Mouse (Mus musculus): ENCODE measurements around the gene B3gnt8.
"Not testable (repeated sequence)": the region's sequence is repeated elsewhere in the genome, so short reads cannot be mapped to it uniquely, and the experiment has no call there.

B3gnt8 gene

DNA sequence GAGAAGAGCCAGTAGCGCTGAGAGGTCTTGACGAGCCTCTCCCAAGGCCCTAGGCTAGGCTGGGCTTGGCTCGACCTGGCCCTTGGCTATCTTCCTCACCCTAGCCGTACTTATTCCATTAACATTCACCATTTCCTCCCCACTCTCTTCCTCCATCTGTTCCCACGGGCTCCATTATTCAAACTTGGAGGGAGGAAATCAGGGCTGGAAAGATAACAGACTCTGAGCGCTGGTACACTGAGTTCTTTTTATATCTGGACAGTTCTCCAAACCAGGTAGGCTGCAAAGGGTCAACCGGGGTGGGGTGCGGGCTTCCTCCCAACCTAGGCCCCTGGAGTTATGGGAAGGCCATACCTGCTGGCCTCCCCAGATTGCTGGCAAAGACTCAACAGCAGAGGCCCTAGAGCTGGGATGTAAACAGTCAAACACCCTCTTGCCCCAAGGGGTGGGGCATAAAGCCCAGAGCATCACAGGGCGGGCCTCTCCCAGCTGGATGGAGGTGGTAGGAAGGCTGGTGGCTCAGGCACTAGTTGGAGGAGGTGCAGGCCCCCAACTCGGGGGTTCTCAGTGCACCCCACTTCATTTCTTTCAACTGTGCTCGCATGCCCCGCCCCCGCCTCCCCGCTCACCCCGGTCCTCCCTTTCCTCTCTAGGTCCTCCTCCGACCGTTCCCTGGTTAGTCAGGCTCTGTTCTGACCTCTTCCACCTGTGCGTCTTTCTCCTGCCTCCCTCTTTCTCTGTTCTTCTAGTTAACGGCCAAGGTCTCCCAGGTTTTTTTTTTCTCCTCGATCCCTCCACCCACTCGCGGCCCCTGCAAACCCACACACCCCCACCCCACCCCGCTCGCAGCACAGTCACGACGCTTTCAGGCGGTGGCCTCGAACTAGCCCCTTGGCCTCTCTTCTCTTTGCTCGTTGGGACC lies at the start of gene B3gnt8:
B3gnt8 (plus strand) TSS at position 146 of the 922 bp plus-strand sequence.
- DNase-seq (ENCODE audit: low spot score in 2 of 2), result no peak

GRCm38 (mm10) chr7:25576793-25577437 lies 49.5 kb upstream of the B3gnt8 start:
- not testable (repeated sequence) for DNase-seq (ENCODE audit: low spot score in 2 of 2)

GRCm38 (mm10) chr7:25579441-25579840 lies 47.0 kb upstream of the B3gnt8 start:
- DNase-seq (ENCODE audit: low spot score in 2 of 2), result no peak

DNA sequence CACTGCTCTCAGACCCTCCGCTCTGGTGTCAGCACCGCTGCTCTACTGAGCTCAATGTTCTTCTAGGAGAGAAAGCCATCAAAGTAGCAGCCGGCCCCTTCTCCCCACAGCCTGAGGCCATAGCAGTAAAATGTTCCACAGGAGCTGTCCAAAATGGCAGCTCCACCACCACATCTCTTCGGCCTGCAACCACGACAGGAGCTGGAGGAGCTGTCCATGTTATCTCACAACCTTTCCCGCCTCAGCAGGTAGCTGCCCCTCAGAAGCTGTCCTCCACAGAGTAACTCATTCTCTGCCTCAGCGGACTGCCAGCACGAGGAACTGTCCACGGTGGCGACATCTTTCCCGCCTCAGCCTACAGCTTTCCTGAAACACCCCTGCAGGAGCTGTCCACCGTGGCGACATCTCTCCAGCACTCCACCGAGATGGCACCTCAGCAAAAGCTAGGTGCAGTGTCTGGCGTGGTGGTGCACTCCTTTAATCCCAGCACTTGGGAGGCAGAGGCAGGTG lies 44.1 kb upstream of the B3gnt8 start:
- no peak for DNase-seq (ENCODE audit: low spot score in 2 of 2)

- DNase-seq (ENCODE audit: low spot score in 2 of 2), result no peak
Observed at GRCm38 (mm10) chr7:25584651-25585050, 41.8 kb upstream of the B3gnt8 start.

DNA sequence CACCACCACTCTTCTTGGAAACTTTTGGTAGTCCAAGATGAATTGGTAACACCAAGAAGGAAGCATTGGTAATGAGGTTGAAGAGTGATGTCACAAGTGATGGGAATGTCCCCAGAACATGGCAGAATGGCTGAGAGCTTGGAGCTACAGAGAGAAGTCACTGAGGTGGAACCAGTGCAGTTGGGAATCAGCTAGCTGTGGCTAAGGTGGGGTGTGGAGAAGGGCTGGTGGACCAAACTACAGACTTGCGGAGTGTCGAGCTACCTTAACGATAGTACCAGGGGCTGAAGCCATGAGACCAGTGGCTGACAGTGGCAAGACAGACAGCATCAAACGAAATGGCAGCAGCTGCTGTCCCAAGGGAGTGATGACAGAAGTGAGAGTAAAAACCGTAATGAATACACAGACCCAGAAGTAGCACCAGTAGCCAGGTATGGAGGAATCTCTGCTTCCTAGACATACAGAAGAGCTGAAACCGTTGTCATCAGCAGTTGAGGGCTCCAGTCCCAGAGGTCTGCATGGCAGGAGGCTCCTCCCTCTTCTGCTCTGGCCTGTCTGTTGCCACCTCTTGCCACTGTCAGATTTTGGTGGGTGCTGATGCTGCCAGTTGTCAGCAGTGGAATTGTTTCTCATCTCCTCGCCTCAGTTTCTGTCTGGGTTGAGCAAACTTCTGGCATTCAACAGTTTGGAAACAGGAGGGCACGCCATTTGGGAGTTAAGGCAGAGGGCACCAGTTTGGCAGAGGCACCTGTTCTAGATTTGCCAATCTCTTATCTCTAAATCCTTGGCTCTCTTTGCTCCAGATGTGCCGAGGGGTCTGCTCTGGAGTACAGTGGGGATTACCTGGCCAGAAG lies 40.9 kb upstream of the B3gnt8 start:
- DNase-seq (ENCODE audit: low spot score in 2 of 2), result no peak

- no peak for DNase-seq (ENCODE audit: low spot score in 2 of 2)
Observed at GRCm38 (mm10) chr7:25591226-25591625, 35.2 kb upstream of the B3gnt8 start.

DNA sequence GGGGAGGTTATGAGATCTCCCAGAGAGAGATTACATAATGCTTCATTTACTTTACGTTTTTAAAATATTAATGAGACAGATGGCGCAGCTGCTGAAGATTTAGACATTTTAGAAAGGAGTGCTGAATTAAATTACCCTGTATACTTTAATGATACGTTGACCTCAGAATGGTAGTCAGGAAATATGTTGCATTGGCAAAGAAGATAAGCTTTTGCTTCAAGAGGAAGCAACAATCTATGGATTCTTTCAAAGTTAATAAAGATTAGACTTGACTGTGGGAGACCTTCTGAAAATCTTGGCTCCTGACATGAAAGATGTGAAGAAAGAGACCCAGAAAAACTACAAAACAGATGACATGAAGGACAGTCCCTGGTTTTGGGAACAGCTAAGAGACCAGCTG lies 32.6 kb upstream of the B3gnt8 start:
- no peak for DNase-seq (ENCODE audit: low spot score in 2 of 2)

DNA sequence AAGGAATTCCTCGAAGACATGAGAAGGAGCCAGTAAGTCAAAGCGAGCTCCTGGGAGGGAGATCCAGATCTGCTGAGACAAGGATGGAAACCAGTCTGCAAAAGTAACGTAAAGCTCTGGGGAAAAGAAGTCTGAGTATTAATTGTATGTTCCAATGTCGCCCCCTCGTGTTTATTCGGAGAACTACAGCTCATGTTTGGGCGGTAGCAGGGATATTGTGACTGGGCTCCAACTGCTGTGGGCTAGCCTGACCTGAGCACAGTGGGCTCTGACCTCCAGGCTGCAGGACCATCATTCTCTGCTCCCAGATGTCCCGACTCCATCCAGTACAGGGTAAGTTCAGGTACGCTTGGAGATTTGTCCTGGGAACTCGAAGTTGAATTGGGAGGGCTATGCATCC lies 26.8 kb upstream of the B3gnt8 start:
- peak; percentile 35 to 80 for DNase-seq (ENCODE audit: low spot score in 2 of 2)

DNA sequence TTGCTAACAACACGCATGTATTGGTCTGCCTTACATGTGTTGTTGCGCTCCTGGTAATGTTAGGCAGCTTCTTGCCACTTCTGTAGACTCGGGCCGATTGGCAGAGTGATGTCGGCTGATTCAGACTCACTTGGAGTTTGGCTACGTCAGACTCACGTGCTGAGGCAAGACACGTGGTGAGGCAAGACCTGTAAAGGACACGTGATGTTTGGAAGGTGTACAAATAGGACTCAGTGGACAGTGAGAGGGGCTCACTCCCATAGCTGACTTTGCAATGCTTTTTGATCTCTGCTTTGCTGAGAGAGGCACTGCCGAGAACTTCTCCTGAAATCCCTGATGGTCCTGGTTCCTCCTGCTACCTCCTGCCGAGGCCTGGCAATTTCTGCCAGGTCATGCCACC lies 25.8 kb upstream of the B3gnt8 start:
- no peak for DNase-seq (ENCODE audit: low spot score in 2 of 2)

- no peak for DNase-seq (ENCODE audit: low spot score in 2 of 2)
Observed at GRCm38 (mm10) chr7:25601346-25601745, 25.1 kb upstream of the B3gnt8 start.

DNA sequence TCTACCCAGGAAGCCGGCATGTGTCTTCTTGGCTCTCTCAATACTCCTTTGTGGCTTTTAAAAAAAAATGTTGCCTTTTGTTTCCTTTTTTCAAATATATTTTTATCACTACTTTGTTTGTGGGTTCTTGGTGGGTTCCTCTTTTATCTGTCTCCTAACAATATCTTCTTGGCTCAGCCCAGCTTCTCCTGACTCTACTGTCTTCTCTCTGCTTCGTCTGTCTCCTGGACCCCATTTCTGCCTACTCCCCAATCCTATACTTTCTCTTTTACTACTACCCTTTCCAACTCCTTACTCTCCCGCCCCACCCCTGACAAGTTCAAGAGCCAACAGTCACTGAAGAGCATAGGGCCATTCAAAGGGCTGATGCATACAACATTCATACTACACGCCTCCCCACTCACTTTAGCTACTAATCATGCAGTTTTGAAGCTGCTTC lies 19.8 kb upstream of the B3gnt8 start:
- no peak for DNase-seq (ENCODE audit: low spot score in 2 of 2)

- no peak for DNase-seq (ENCODE audit: low spot score in 2 of 2)
Observed at GRCm38 (mm10) chr7:25607196-25607595, 19.3 kb upstream of the B3gnt8 start.

DNA sequence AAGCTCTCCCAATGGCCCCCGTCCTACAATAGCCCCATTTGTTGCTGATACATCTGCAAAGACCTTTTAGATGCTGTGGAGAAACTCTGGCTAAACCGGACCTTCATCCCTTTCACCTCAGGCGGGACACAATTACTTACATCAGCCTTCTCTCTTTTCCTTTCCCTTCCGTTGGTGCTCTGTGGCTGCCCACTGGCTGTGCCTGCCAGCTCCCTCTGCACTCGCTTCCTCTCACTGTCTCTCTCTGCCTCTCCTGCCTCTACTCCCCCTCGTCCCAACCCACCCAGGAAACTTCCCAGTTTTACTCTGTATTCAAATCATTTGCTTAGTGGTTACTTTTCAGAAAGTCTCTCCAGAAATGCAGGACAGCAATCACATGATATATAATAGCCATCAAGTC lies 16.4 kb upstream of the B3gnt8 start:
- no peak for DNase-seq (ENCODE audit: low spot score in 2 of 2)

- DNase-seq (ENCODE audit: low spot score in 2 of 2), result no peak
Observed at GRCm38 (mm10) chr7:25611501-25611900, 15.0 kb upstream of the B3gnt8 start.

DNA sequence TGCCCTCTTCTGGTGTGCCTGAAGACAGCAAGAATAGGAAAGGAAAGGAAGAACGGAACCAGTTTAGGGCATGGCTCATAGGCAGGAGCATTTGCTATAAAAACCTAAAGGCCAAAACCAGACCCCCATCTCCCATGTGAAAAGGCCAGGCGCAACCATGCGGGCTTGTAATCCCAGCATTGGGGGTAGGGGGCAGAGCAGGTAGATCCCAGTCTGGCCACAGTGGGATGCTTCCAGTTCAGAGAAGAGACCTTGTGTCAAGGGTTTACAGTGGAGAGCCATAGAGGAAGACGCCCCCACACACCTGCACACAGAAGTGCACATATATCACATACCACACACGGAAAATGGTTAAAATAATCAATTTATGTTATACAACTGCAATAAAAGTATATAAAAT lies 12.4 kb upstream of the B3gnt8 start:
- DNase-seq (ENCODE audit: low spot score in 2 of 2), result no peak

DNA sequence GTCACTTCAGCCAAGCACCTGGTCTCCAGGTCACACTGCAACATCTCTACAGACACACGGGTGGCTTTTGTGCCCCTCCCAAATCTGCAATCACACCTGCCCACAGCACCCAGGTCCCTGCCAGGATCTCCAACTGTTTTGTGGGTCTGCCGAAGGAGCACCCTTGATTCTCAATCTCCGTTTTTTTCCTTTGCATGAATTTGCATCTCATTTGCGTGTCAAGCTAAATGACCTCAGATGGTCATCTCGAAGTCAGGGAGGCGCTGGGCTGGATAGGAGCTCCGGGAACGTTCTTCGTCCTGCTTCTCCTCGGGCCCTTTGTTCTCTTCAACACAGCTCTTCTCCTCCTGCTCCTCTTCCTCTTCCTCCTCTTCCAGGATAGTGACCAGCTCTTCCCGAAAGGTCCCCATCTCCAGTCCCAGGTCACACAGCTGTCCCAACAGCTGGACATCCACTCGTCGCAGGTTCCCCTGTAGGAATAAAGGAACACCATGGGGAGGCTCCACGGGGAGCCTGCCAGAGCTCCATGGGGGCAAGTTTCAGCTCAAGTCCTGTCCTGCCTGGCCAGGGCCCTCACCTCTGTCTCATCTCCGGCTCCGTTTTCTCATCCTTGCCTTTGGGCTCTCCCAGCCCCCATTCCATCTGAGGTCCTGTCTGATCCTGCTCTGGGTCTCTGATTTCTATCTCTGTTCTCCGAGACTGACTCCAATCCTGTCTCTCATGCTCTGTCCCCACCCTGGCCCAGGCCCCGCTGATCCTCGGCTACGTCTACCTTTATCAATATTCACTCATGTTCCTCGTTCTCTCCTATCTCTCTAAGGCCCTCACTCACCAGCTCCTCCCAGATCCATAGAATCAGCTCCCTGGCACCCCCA lies 11.4 kb upstream of the B3gnt8 start:
- no peak for DNase-seq (ENCODE audit: low spot score in 2 of 2)

GRCm38 (mm10) chr7:25615706-25616011 lies 10.8 kb upstream of the B3gnt8 start, which contains the start of gene Erich4:
Erich4 (minus strand) TSS chr7:25615892.
- DNase-seq (ENCODE audit: low spot score in 2 of 2), result no peak

- no peak for DNase-seq (ENCODE audit: low spot score in 2 of 2)
Observed at GRCm38 (mm10) chr7:25617376-25618160, 8.9 kb upstream of the B3gnt8 start.

Data from frontal cortex, postnatal 14 days (tissue).